Comparison of ENCODE assay signal across 25 mouse cellular contexts in the genomic region with DNA sequence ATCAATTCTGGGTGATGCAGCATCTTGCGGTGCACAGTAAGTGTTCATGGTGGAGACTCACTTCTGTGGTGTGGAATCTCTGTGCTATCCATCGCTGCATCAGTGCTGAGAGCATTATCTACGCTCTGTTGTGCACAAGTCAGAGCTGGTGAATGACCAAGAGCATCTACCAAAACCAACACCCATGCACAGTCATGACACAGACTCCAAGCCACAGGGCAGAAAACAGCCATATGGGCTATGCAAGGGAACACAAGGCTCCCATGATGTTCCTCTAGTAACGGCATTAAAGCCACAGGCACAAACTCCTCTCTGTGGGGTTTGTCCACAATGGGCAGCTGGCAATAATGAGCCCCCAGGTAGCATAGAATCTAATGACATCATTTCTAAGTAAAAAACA. TPM values are rescaled to one million over a fixed set of nuclear protein-coding genes. Genes with fewer than 3 reads are reported as not detected.
"Had no signal": no experiment of that assay in that cellular context is flagged by ENCODE, and none has a peak within 500 bp of the region (broad histone marks: within the 10 kb centered on the region; RNA-seq: fewer than 3 reads in every experiment).

No protein-coding gene starts in this region.

- H3K9ac ChIP-seq: lung, embryonic 14.5 days; midbrain, embryonic 13.5 days; midbrain, embryonic 15.5 days; neural tube, embryonic 13.5 days; neural tube, embryonic 15.5 days had no signal

- H3K4me1 ChIP-seq: midbrain, embryonic 10.5 days; midbrain, embryonic 13.5 days; midbrain, embryonic 15.5 days; neural tube, embryonic 13.5 days; neural tube, embryonic 15.5 days had no signal

- H3K4me3 ChIP-seq: midbrain, embryonic 10.5 days; midbrain, embryonic 13.5 days; midbrain, embryonic 15.5 days; myocyte; neural tube, embryonic 13.5 days; neural tube, embryonic 15.5 days had no signal

- H3K4me2 ChIP-seq: lung, embryonic 14.5 days; midbrain, embryonic 13.5 days; midbrain, embryonic 15.5 days; neural tube, embryonic 13.5 days; neural tube, embryonic 15.5 days had no signal

- H3K27me3 ChIP-seq: midbrain, embryonic 13.5 days; midbrain, embryonic 15.5 days; neural tube, embryonic 13.5 days; neural tube, embryonic 15.5 days had no signal

- H3K9me3 ChIP-seq: midbrain, embryonic 10.5 days; midbrain, embryonic 13.5 days; midbrain, embryonic 15.5 days; neural tube, embryonic 13.5 days; neural tube, embryonic 15.5 days had no signal

- H3K36me3 ChIP-seq: midbrain, embryonic 10.5 days; midbrain, embryonic 13.5 days; midbrain, embryonic 15.5 days; neural tube, embryonic 13.5 days had no signal

- DNase-seq: lung, adult 18-20 months; lung, embryonic 14.5 days; lung, postnatal 10 days; lung, postnatal 4 days; retina, postnatal 1 day; right cerebral cortex, adult 18-20 months; right cerebral cortex, postnatal 25 days; right cerebral cortex, postnatal 4 days; spleen, adult 18-20 months; thymus, adult 18-20 months; thymus, postnatal 14 days; thymus, postnatal 36 days had no signal

- ATAC-seq: midbrain, embryonic 13.5 days; midbrain, embryonic 15.5 days had no signal

- H3K27ac ChIP-seq: midbrain, embryonic 10.5 days; midbrain, embryonic 13.5 days; midbrain, embryonic 15.5 days; neural tube, embryonic 13.5 days; neural tube, embryonic 15.5 days had no signal

RNA-seq across cellular contexts. Expression of gene Ucma, which starts 53.9 kb away (rescaled TPM):
- total RNA-seq: megakaryocyte, adult 5-6 weeks; megakaryocyte-erythroid progenitor cell, adult 5-6 weeks had no signal
- polyA plus RNA-seq: liver, embryonic 16.5 days; lung, embryonic 14.5 days; lung, embryonic 16.5 days; midbrain, embryonic 10.5 days; midbrain, embryonic 13.5 days; neural tube, embryonic 13.5 days; neural tube, embryonic 15.5 days; small intestine, adult 2 months; stomach, embryonic 14.5 days; stomach, embryonic 16.5 days had no signal
